In genomic region chr4:111414399-111414798, GRCm38 (mm10) we compare ENCODE assay signal across 7 mouse cellular contexts. TPM values are rescaled to one million over a fixed set of nuclear protein-coding genes. Genes with fewer than 3 reads are reported as not detected.
A peak's percentile ranks its signal among the peaks of the same experiment; 100 is the strongest.
DNase-seq lines count a peak whose midpoint lies in the region; ATAC-seq and TF ChIP-seq lines count a peak whose summit lies in the region.

No protein-coding gene starts in this region.

- H3K27me3 ChIP-seq in testis, adult 2 months (ENCODE audit: control insufficient read depth, insufficient read depth, low read length), result no peaks in the 10 kb centered on the region
- no peaks in the 10 kb centered on the region for H3K27me3 ChIP-seq in embryonic facial prominence, embryonic 15.5 days
- H3K27me3 ChIP-seq in heart, postnatal 0 days (ENCODE audit: control insufficient read depth, insufficient read depth, low read length), result no peaks in the 10 kb centered on the region
- no peaks in the 10 kb centered on the region for H3K27me3 ChIP-seq in limb, embryonic 15.5 days
- no peaks in the 10 kb centered on the region for H3K27me3 ChIP-seq in stomach, embryonic 16.5 days (ENCODE audit: control insufficient read depth, insufficient read depth, low read length)

- WGBS in embryonic facial prominence, embryonic 15.5 days, result under 1% methylated on average over 6 of the region's 6 CpGs
- under 1% methylated on average over 6 of the region's 6 CpGs for WGBS in heart, postnatal 0 days
- 0% methylated on average over 6 of the region's 6 CpGs for WGBS in limb, embryonic 15.5 days
- 2% methylated on average over 6 of the region's 6 CpGs for WGBS in stomach, embryonic 16.5 days

- H3K4me3 ChIP-seq in testis, adult 2 months (ENCODE audit: control insufficient read depth, low read depth, low read length), result peak overlapping the region; percentile 95
- H3K4me3 ChIP-seq in embryonic facial prominence, embryonic 15.5 days (replicated peaks), result peak overlapping the region; percentile 85
- H3K4me3 ChIP-seq in heart, postnatal 0 days (ENCODE audit: low read depth, low read length), result peak overlapping the region; percentile 88
- peak overlapping the region; percentile 77 for H3K4me3 ChIP-seq in limb, embryonic 15.5 days
- H3K4me3 ChIP-seq in stomach, embryonic 16.5 days (replicated peaks; ENCODE audit: low read length), result peak overlapping the region; percentile 92

- H3K4me2 ChIP-seq in embryonic facial prominence, embryonic 15.5 days (replicated peaks), result peak overlapping the region; percentile 69
- peak overlapping the region; percentile 95 for H3K4me2 ChIP-seq in heart, postnatal 0 days (ENCODE audit: low read depth, low read length)
- peak overlapping the region; percentile 69 for H3K4me2 ChIP-seq in limb, embryonic 15.5 days
- H3K4me2 ChIP-seq in stomach, embryonic 16.5 days (ENCODE audit: low read depth, low read length), result peak overlapping the region; percentile 82

- TF ChIP-seq EP300 in heart, postnatal 0 days (IDR thresholded peaks at IDR 0.05; ENCODE audit: low read depth), result no peak

- DNase-seq in testis, postnatal 10 days (ENCODE audit: low spot score), result no peak
- DNase-seq in heart, postnatal 0 days (ENCODE audit: low spot score), result no peak
- DNase-seq in right cerebral cortex, postnatal 36 days (ENCODE audit: low spot score in 2 of 2), result no peak

- no peak overlapping the region for H3K27ac ChIP-seq in testis, adult 2 months (ENCODE audit: control insufficient read depth, insufficient read depth, low read depth, low read length)
- H3K27ac ChIP-seq in embryonic facial prominence, embryonic 15.5 days (replicated peaks), result peak overlapping the region; percentile 95
- H3K27ac ChIP-seq in heart, postnatal 0 days (ENCODE audit: low read depth), result no peak overlapping the region
- peak overlapping the region; percentile 90 for H3K27ac ChIP-seq in limb, embryonic 15.5 days
- H3K27ac ChIP-seq in stomach, embryonic 16.5 days (ENCODE audit: low read length), result peak overlapping the region; percentile 87

- ATAC-seq in embryonic facial prominence, embryonic 15.5 days (ENCODE audit: insufficient number of reproducible peaks, low FRiP score, low TSS enrichment, low read depth), result 0 out of 2 replicates have a peak, but pooled peaks have one; percentile 13
- 0 out of 2 replicates have a peak, but pooled peaks have one; percentile 1 for ATAC-seq in heart, postnatal 0 days (ENCODE audit: insufficient read depth, low read depth)
- ATAC-seq in limb, embryonic 15.5 days (ENCODE audit: insufficient number of reproducible peaks, low FRiP score, low TSS enrichment, low read depth), result 0 out of 2 replicates have a peak, but pooled peaks have one; percentile 16
- ATAC-seq in stomach, embryonic 16.5 days (ENCODE audit: insufficient read depth, low FRiP score), result peak; percentile 12; the same call in 1 of the 2 replicates

- TF ChIP-seq POLR2A in testis, adult 2 months (IDR thresholded peaks at IDR 0.05; ENCODE audit: control insufficient read depth, low read depth, low read length), result no peak

- H3K9ac ChIP-seq in embryonic facial prominence, embryonic 15.5 days, result peak overlapping the region; percentile 96
- H3K9ac ChIP-seq in heart, postnatal 0 days (replicated peaks; ENCODE audit: low read depth, low read length), result peak overlapping the region; percentile 89
- peak overlapping the region; percentile 86; the same call in 1 of the 2 replicates for H3K9ac ChIP-seq in limb, embryonic 15.5 days
- peak overlapping the region; percentile 96 for H3K9ac ChIP-seq in stomach, embryonic 16.5 days (ENCODE audit: low read length)

- TF ChIP-seq CTCF in testis, adult 2 months (IDR thresholded peaks at IDR 0.05; ENCODE audit: control insufficient read depth, insufficient read depth, insufficient replicate concordance, low read depth, low read length), result no peak
- TF ChIP-seq CTCF in heart, postnatal 0 days (IDR thresholded peaks at IDR 0.05; ENCODE audit: low read depth), result no peak

- H3K4me1 ChIP-seq in testis, adult 2 months (ENCODE audit: control insufficient read depth, insufficient read depth, low read length), result peaks cover 7% of the 10 kb centered on the region
- H3K4me1 ChIP-seq in embryonic facial prominence, embryonic 15.5 days, result peaks cover 35% of the 10 kb centered on the region
- peaks cover 9% of the 10 kb centered on the region for H3K4me1 ChIP-seq in heart, postnatal 0 days (ENCODE audit: control insufficient read depth, insufficient read depth)
- H3K4me1 ChIP-seq in limb, embryonic 15.5 days, result peaks cover 19% of the 10 kb centered on the region
- H3K4me1 ChIP-seq in stomach, embryonic 16.5 days (ENCODE audit: control insufficient read depth, insufficient read depth, low read length), result peaks cover 9% of the 10 kb centered on the region

- H3K9me3 ChIP-seq in embryonic facial prominence, embryonic 15.5 days (replicated peaks), result no peaks in the 10 kb centered on the region
- no peaks in the 10 kb centered on the region for H3K9me3 ChIP-seq in heart, postnatal 0 days (replicated peaks; ENCODE audit: control insufficient read depth, low read length)
- no peaks in the 10 kb centered on the region for H3K9me3 ChIP-seq in limb, embryonic 15.5 days
- no peaks in the 10 kb centered on the region for H3K9me3 ChIP-seq in stomach, embryonic 16.5 days (replicated peaks; ENCODE audit: control insufficient read depth, low read length)

- H3K36me3 ChIP-seq in testis, adult 2 months (ENCODE audit: control insufficient read depth, insufficient read depth, low read length), result no peaks in the 10 kb centered on the region
- peaks cover 6% of the 10 kb centered on the region; the same call in 1 of the 2 replicates for H3K36me3 ChIP-seq in embryonic facial prominence, embryonic 15.5 days
- 0 out of 2 replicates have a peak, but pooled peaks cover 6% of the 10 kb centered on the region for H3K36me3 ChIP-seq in heart, postnatal 0 days (replicated peaks; ENCODE audit: control insufficient read depth, insufficient read depth, low read length)
- peaks cover 8% of the 10 kb centered on the region for H3K36me3 ChIP-seq in limb, embryonic 15.5 days
- H3K36me3 ChIP-seq in stomach, embryonic 16.5 days (ENCODE audit: control insufficient read depth, insufficient read depth, low read length), result no peaks in the 10 kb centered on the region; the same call in 1 of the 2 replicates

RNA-seq across cellular contexts. Expression of gene Bend5, which starts 0.4 kb away (rescaled TPM):
- polyA plus RNA-seq in testis, adult 2 months (2012; rRNA removed), result 3.2 and 4.0 TPM in 2 replicates
- 137 and 159 TPM in 2 replicates for polyA plus RNA-seq in embryonic facial prominence, embryonic 15.5 days (2015; fragmentation: Nextera tagmentation; extraction: Ambion mirVana)
- total RNA-seq in heart, postnatal 0 days (2014; rRNA removed; ENCODE audit: low replicate concordance), result 3.4 and 7.9 TPM in 2 replicates
- 13.4 and 13.8 TPM in 2 replicates for polyA plus RNA-seq in heart, postnatal 0 days (2015; fragmentation: Nextera tagmentation; extraction: Ambion mirVana)
- 44.9 and 46.6 TPM in 2 replicates for polyA plus RNA-seq in limb, embryonic 15.5 days (2015; fragmentation: Nextera tagmentation; extraction: Ambion mirVana)
- 25.0 and 29.3 TPM in 2 replicates for polyA plus RNA-seq in stomach, embryonic 16.5 days (2015; fragmentation: Nextera tagmentation; extraction: Ambion mirVana)

Comparison
In these comparisons a context has a peak if more than half of its experiments do, and no peak if none do; other contexts are left out.
1. H3K27ac ChIP-seq: peak in embryonic facial prominence, embryonic 15.5 days (single experiment), limb, embryonic 15.5 days (single experiment) and stomach, embryonic 16.5 days (single experiment); none in testis, adult 2 months (single experiment) and heart, postnatal 0 days (single experiment).
2. Peak in every context shown above with its lines, with median percentiles within 50 percentile points of each other: H3K4me3 ChIP-seq, ATAC-seq, H3K4me2 ChIP-seq and H3K9ac ChIP-seq.